Mouse (Mus musculus) splenic B cell, adult 2 months (primary cell): ENCODE results near the gene Tgm2.

ENCODE experiments used
- DNase-seq: peaks from one replicate; pipeline ENCODE4 v3.0.0-alpha.2; 2011; ENCODE audit warnings: low read depth, low spot score
- H3K27me3 ChIP-seq: 2 replicates; pipeline ENCODE4 v1.6.1; 2012; ENCODE audit warnings: mild to moderate bottlenecking, low read length, moderate library complexity, mixed read lengths; ENCODE audit not compliant: control insufficient read depth, poor library complexity, insufficient read depth, severe bottlenecking
- H3K36me3 ChIP-seq: 2 replicates; pipeline ENCODE4 v1.6.1; 2012; ENCODE audit warnings: mild to moderate bottlenecking, low read length, moderate library complexity, mixed read lengths; ENCODE audit not compliant: control insufficient read depth, poor library complexity, insufficient read depth, severe bottlenecking

Gene Tgm2

DNA sequence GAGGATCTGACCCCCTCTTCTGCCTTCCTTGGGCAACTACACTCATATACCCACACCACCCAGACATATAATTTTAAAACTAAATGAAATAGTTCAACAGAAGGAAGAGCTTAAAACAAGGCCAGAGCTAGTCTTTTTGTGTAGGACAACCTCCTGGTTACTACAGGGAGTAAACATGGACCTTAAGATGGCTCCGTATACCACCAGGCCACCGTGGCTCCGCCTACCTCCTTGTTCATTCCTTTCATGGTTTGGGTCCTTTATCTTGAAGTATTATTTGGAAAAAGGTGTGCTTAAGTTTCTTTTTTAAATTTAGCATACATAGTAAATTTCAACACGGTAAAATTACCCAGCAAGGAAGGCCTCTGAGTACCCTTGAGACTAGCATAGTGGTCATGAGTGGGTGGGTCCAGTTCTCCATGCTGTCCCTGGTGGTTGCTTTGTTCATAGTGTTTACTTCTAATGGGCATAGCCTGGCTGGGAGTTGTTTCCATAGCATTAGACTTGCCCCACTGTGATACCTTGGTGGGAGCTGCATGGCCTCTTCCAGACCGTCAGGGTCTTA is 78.9 kb downstream of the Tgm2 start:
- peaks cover 5% of the 10 kb centered on the region for H3K36me3 ChIP-seq
- DNase-seq, result no peak

DNA sequence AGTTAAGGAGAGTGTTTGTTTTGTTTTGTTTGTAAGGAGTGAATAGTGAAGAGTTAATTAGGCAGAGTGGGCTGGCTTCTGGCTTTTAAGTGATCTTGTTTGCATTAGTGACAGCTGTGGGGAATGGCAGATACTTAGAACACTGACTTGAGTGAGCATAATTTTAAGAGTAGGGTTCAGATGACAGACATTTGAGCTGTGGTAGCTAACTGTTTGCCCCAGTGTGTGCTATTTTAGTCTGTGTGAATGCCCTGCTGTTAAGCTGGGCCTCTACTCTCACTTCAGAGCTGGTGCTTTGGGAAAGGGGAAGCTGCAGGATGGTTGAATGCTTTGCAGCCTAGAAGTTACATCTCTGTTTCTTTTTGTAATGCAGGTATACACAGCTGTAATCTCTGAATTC is 79.8 kb downstream of the Tgm2 start:
- no peaks in the 10 kb centered on the region for H3K27me3 ChIP-seq
- DNase-seq, result no peak
- peaks cover 5% of the 10 kb centered on the region for H3K36me3 ChIP-seq

More for the DNA sequence above, 78.9 kb downstream of the Tgm2 start:
- H3K27me3 ChIP-seq, result no peaks in the 10 kb centered on the region
